Mouse (Mus musculus) c-Kit-positive CD71-positive TER-119-negative erythroid progenitor cells, embryonic 14.5 days (primary cell): ENCODE measurements around the gene Ahnak.
"Not testable (repeated sequence)": the region's sequence is repeated elsewhere in the genome, so short reads cannot be mapped to it uniquely, and the experiment has no call there.

ENCODE experiments used
- DNase-seq: peaks from one replicate; pipeline ENCODE4 v3.0.0-alpha.2; 2013; ENCODE audit warnings: low read depth

The Ahnak gene

DNA sequence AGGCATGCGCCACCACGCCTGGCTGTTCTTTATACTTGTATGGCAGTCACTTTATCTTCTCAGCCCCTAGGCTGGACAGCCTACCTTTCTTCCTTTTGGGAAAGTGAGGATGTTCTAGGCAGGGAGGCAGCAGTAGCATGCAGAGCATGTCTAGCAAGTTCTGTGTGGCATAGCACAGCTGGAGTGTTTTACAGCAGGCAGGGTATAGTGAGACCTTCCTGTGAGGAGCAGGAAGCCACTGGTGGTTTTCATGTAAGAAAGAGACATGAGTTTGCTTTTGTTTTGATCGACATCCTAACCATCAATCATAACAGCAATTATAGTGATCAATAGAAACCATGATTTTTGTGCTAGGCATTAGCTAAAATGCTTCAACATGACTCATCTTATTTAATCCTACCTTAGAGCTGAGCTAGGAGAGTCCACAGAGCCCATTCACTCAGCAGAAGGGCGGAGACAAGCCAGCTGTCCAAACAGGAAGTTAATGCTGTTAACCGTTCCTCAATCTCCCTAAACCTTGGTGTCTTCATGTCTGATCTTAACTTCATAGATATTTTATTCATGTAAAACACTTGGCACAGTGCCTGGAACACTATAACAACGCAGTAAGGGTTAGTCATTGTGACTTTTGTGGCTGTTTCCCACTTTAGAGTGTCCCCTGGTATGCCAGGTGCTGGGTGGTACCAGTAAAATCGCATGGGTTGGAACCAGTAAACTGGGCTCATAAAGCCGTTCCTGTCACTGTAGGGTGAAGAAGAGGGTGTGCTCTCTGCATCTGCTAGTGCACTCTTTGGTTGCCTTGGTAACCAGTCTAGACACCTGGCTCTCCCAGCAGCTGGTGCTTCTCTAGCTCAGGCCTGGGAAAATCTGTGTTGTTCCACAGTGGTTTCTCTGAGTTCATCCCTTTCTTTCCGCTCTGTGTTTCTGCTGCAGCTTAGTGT, 76.8 kb downstream of the Ahnak start:
- DNase-seq = no peak

DNA sequence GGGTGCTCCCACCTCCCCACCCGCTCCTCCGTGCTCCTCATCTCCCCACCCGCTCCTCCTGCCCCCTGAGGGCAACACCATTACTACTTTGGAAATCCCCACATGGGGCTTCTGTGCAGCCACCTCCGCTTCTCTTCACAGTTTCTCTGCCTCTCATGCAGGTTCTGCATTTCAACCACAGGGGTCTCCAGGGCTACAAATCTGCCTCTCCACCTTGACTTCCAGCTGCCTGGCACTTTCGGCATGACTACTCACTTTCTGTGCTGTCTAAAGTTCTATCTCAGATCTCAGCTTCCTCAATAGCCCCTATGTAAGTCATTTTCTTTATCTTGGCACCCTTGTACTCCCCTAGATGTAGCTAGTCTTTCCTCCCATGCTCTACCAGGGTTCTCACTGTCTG, 78.2 kb downstream of the Ahnak start:
- DNase-seq = no peak

- no peak for DNase-seq
Measured at GRCm38 (mm10) chr19:9069687-9070307, 80.7 kb downstream of the Ahnak start.

GRCm38 (mm10) chr19:9070316-9070715, 81.2 kb downstream of the Ahnak start:
- DNase-seq = no peak

DNA sequence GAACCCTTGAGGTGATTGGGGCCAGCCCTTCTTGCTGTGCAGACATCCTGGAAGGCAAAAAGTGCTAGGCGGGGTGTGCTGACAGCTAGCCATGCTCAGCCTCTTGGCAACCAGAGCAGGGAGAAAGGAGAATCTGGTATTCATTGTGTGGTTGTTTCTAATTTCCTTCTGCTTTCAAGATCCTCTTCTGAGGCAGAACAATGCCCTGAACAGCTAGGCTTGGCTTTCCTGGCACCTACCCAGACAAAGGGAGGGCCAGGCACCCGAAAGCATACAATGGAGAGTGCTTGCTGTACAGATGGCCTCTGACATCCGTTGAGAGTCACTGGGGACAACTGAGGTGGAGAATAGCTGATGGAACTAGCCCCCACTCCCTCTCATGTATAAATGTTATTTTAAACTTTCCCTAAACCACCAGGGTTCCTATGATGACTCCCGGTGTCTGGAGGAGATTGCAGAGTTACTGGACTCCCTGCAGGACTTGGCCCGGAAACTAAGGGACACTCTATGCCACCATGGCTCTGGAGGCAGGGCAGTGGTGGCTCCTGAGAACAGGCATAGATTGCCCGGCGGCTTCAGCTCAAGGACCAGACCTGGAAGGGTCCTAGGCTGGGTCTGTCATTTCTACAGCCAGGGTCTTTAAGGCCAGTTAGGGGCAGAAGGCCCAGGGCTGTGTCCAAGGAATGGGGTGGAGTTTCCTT, 82.5 kb downstream of the Ahnak start:
- DNase-seq = no peak

DNA sequence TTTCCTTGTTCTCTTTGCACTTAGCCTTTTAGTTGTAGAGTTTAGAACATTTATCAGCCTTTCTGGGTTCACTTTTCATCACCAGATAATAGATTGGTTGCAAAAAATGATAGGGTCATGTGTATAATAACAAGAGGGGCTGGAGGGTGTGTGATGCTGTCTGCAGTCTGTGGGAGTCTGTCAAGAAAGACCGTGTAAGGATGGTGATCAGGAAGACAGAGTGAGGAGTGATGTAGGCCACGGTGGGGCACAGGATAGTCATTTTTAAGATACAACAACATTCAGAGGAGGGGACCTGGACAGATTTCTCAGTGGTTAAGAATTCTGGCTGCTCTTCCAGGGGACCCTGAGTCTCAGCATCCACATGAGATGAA, 83.1 kb downstream of the Ahnak start:
- DNase-seq = no peak

DNA sequence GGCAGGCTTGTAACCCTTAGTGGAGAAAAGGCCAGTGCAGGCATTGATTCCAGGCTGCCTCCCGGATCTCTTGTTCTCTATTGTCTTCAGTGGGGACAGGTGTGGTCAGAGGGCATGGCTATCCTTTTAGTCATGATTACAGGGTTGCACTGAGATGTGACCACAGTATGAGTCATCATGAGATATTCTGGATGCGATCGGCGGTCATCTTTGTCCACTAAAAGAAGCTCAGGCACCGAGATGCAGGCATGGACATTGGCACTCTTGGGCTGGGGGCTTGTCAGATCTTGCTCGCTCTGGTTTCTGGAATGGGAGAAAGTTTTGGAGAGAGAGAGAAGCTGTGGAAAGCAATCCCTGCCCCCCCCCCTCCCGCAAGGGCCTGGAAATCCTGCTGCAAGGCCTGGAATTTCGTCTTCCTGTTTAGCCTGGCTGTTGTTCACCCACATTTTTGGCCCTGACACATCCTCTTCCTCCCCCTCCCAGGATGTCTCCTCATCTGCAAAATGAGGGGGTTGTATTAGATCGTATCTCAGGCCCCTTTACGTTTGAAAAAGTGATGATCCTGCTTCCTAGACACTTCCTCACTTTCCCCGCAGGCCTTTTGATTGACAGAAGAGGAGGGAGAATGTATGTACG, 84.8 kb downstream of the Ahnak start:
- no peak for DNase-seq

GRCm38 (mm10) chr19:9074424-9074823, 85.3 kb downstream of the Ahnak start:
- no peak for DNase-seq

DNA sequence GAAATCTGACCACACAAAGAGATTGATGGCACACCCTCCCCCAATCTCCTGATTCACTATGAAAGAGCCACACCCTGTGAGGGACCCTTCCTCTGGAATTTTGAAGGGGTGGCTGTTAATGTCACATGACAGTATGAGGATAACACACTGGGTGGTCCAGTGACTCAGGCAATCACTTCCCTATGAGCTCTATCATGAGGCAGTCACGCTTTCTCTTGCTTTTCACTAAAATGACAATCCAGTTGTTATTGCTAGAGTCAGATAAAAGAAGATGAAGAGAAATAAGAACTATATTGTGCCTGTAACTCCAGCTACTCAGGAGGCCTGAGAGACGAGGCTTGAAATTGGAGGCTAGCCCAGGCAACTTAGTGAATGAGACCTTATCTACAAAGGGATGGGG, 86.5 kb downstream of the Ahnak start:
- DNase-seq = no peak

DNA sequence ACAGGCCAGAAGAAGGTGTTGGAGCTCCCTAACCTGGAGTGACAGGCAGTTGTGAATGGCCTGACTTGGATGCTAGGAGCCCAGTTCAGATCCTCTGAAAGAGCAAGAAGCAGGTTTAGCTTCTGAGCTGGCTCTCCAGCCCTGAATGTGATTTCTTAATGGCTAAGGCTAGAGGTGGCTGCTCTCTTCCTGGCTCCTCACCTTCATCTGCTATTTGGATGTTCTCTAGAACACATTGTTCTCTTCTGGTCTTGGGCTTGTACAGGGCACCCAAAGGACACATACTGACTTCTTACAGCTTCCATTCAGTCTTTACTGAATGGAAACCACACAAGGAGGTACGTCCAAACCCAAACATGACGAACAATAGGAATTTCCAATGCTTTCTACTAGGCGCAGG, 87.0 kb downstream of the Ahnak start:
- no peak for DNase-seq

- no peak for DNase-seq
Measured at GRCm38 (mm10) chr19:9076982-9077660, 88.0 kb downstream of the Ahnak start.

GRCm38 (mm10) chr19:9079916-9080315, 90.8 kb downstream of the Ahnak start:
- DNase-seq = no peak

DNA sequence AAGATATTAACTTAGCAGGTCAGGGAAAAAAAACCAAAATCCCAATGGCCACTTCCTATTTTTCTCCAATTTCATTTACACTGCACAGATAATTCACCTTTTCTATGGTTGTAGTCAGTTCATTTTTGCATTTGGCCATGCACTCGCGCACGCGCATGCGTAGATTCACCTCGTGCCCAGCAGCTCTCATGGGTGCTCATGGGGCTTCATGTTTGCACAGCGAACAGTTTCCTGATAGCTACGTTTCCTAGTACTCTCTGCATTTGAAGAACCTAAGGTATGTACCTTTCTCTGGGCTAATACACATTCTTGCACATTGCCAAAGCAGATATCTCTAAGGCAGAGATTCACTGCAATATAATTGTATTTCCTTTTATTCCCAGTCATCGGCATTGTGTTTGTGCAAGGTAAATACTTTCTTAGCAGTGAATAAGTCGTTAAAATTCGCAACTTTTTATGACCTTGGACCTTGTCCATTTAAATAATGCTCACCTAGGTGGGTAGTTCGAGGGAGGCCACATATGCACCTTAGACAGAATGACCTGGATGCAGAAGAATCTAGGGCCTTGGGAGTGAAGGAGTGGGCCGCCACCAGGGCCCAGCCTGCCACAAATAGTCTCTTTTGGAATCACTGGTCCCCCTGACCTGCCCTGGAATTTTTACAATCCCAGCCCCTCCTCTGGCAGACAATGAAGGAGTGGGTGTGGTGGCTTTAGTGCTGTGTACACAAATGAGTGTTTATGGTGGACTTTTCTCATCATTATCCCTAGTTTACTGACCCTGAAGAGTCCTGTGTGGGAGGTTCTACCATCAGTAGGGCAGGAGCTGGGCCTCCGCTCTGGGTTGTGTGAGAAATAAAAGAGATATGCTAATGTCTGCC, 92.5 kb downstream of the Ahnak start:
- no peak for DNase-seq

- DNase-seq = peak; percentile 68
Measured at GRCm38 (mm10) chr19:9082191-9083009, 93.3 kb downstream of the Ahnak start.

DNA sequence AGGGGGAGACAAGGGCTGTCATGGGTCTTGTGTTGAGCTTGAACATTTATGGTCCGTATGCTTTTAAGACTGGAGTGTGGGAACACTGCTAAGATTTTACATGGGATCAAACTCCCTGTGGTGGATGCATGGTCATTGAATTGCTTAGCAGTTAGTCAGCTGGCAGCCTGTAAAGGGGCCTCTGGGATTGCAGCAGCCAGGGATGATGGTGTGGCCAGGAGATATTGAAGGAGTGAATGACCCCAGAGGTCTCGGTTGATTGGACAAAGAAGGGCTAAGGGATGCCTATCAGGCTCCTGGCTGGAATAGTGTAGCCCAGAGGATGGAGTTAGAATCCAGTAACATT, 93.9 kb downstream of the Ahnak start:
- DNase-seq = no peak

DNA sequence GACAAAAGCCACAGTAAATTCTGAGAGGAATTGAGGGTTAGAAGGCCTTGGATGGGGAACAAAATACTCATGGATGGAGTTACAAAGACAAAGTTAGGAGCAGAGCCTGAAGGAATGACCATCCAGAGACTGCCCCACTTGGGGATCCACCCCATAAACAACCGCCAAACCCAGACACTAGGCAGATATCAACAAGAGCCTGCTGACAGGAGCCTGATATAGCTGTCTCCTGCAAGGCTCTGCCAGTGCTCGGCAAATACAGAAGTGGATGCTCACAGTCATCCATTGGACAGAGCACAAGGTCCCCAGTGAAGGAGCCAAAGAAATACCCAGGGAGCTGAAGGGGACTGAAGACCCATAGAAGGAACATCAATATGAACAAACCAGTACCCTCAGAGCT, 94.8 kb downstream of the Ahnak start:
- DNase-seq = not testable (repeated sequence)

- no peak for DNase-seq
Measured at GRCm38 (mm10) chr19:9087821-9088220, 98.7 kb downstream of the Ahnak start, which contains the start of gene Scgb1a1. Gene Scgb1a1, minus strand, starts transcription at chr19:9087958.

DNA sequence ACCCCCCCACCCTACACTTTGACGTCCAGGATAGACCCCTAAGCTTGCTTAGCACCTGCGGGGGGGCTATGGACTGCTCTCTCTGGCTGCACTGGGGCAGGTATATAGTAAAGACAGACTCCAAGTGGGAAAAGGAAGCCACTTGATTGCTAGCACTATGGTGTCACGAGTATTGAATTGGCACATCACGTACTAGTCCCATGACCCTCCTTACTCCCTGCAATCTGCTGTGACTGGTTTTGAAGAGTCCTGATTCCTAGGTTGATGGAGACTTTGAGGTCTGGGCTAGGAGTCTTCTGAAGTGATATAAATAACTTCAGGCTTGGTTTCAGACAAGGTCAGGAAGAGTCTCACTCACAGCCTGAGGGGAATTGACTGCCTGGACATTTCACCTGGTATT, 101.1 kb downstream of the Ahnak start:
- no peak for DNase-seq

- DNase-seq = no peak
Measured at GRCm38 (mm10) chr19:9090709-9091108, 101.6 kb downstream of the Ahnak start.

- no peak for DNase-seq
Measured at GRCm38 (mm10) chr19:9095111-9095510, 106.0 kb downstream of the Ahnak start.
